Mouse (Mus musculus) frontal cortex, postnatal 36 days (tissue): ENCODE results near the gene Fth1.
"Not testable (repeated sequence)": the region's sequence is repeated elsewhere in the genome, so short reads cannot be mapped to it uniquely, and the experiment has no call there.

Experiments
- DNase-seq, 2 experiments: peaks; one replicate each; pipeline ENCODE4 v3.0.0; 2022; ENCODE audit warnings: low spot score in 2 of 2

The Fth1 gene

GRCm38 (mm10) chr19:9980258-9980657 lies at the start of gene Fth1:
Gene Fth1, plus strand, starts transcription at chr19:9980598.
- DNase-seq = no peak

GRCm38 (mm10) chr19:9931167-9931607 lies 49.2 kb upstream of the Fth1 start:
- not testable (repeated sequence) for DNase-seq

- no peak for DNase-seq
These were observed 46.5 kb upstream of the Fth1 start for GRCm38 (mm10) chr19:9933908-9934307.

GRCm38 (mm10) chr19:9936579-9936978 lies 43.8 kb upstream of the Fth1 start:
- no peak for DNase-seq

- DNase-seq = no peak
These were observed 43.0 kb upstream of the Fth1 start for GRCm38 (mm10) chr19:9937428-9937827.

- DNase-seq = no peak
These were observed 42.1 kb upstream of the Fth1 start for GRCm38 (mm10) chr19:9938156-9938823.

- no peak for DNase-seq
These were observed 41.5 kb upstream of the Fth1 start for GRCm38 (mm10) chr19:9938824-9939303.

- DNase-seq = no peak
These were observed 40.6 kb upstream of the Fth1 start for GRCm38 (mm10) chr19:9939841-9940240.

- DNase-seq = no peak
These were observed 39.5 kb upstream of the Fth1 start for GRCm38 (mm10) chr19:9940903-9941302.

- no peak for DNase-seq
These were observed 38.6 kb upstream of the Fth1 start for GRCm38 (mm10) chr19:9941809-9942208.

- no peak for DNase-seq
These were observed 37.6 kb upstream of the Fth1 start for GRCm38 (mm10) chr19:9942539-9943533.

- no peak for DNase-seq
These were observed 34.4 kb upstream of the Fth1 start for GRCm38 (mm10) chr19:9945800-9946564.

- no peak for DNase-seq
These were observed 33.4 kb upstream of the Fth1 start for GRCm38 (mm10) chr19:9946986-9947385.

GRCm38 (mm10) chr19:9952390-9952789 lies 28.0 kb upstream of the Fth1 start:
- no peak for DNase-seq

- no peak for DNase-seq
These were observed 27.5 kb upstream of the Fth1 start for GRCm38 (mm10) chr19:9952912-9953311.

GRCm38 (mm10) chr19:9954055-9954810 lies 26.2 kb upstream of the Fth1 start:
- DNase-seq = peak in 1 of 2 experiments; percentile 61

- no peak for DNase-seq
These were observed 25.6 kb upstream of the Fth1 start for GRCm38 (mm10) chr19:9954811-9955202.

- no peak for DNase-seq
These were observed 25.0 kb upstream of the Fth1 start for GRCm38 (mm10) chr19:9955438-9955837.

GRCm38 (mm10) chr19:9956624-9957388 lies 23.6 kb upstream of the Fth1 start:
- DNase-seq = no peak

- DNase-seq = no peak
These were observed 22.4 kb upstream of the Fth1 start for GRCm38 (mm10) chr19:9957965-9958364.
